In the genomic region with DNA sequence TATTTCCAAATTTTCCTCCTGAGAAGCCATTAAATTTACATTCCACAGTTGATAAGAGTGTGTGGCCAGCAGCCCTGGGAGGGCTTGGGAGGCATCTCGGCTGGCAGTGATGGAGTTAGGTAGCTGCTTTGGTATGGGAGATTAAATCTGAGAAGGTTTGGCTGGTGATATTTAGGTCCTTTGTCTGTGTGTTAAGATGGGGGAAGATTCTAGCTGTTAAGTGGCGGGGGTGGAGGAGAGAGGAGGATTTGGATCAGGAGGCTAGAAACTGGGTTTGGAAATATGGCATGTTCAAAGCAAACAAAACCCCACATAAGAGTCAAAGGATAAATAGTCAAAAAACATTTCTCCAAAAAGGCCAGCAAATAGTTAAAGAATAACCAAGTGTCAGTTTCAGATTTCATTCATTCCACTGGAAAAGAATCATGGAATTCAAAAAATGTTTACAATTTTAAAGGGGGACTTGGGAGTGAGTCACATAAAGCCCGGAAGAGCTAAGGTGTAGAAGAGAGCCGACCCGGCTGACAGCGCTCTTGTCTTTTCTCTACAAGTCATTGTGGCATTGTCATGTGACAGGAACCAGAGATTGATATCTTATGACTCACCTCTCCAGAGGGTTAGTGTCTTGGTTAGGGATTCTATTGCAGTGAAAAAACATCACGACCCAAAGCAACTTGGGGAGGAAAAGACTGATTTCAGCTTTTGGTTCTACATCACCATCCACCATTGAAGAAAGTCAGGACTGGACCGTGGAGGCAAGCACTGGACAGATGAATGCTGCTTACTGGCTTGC, we compare ENCODE assay signal across 13 mouse cellular contexts. TPM values are rescaled to one million over a fixed set of nuclear protein-coding genes. Genes with fewer than 3 reads are reported as not detected.
A peak's percentile ranks its signal among the peaks of the same experiment; 100 is the strongest.
DNase-seq lines count a peak whose midpoint lies in the region; ATAC-seq lines count a peak whose summit lies in the region.
"Had no signal": no experiment of that assay in that cellular context is flagged by ENCODE, and none has a peak within 500 bp of the region (broad histone marks: within the 10 kb centered on the region; RNA-seq: fewer than 3 reads in every experiment).

No protein-coding gene starts in this region.

- peaks cover 25% of the 10 kb centered on the region for H3K4me1 ChIP-seq in hindbrain, embryonic 10.5 days (replicated peaks)

- no peak overlapping the region for H3K27ac ChIP-seq in hindbrain, embryonic 10.5 days
- H3K27ac ChIP-seq: liver, embryonic 14.5 days; stomach, embryonic 15.5 days had no signal

- H3K27me3 ChIP-seq in hindbrain, embryonic 10.5 days (ENCODE audit: insufficient read depth, poor library complexity, severe bottlenecking), result no peaks in the 10 kb centered on the region
- H3K27me3 ChIP-seq: stomach, embryonic 15.5 days had no signal

- ATAC-seq in megakaryocyte, adult 5-6 weeks (ENCODE audit: poor library complexity, severe bottlenecking), result peak; percentile 92

- H3K4me3 ChIP-seq in hindbrain, embryonic 10.5 days, result no peak overlapping the region
- H3K4me3 ChIP-seq: erythroblast, embryonic 14.5 days; stomach, embryonic 15.5 days had no signal

- H3K36me3 ChIP-seq in hindbrain, embryonic 10.5 days, result no peaks in the 10 kb centered on the region
- H3K36me3 ChIP-seq: stomach, embryonic 15.5 days had no signal

- H3K9me3 ChIP-seq in hindbrain, embryonic 10.5 days, result no peaks in the 10 kb centered on the region
- H3K9me3 ChIP-seq: stomach, embryonic 15.5 days had no signal

- intact Hi-C loops in left cerebral cortex, postnatal 4 days (cut with DNase I), result no loop called here

- peak; percentile 22 for DNase-seq in kidney, adult 9 months
- DNase-seq in kidney, postnatal 14 days, result no peak
- DNase-seq in CD4-positive helper T cell, adult 2 months (ENCODE audit: low read depth, low spot score), result peak; percentile 82
- peak; percentile 43 for DNase-seq in R1 (ENCODE audit: low read depth, low spot score)
- no peak for DNase-seq in cerebellum, postnatal 36 days
- DNase-seq in left cerebral cortex, postnatal 4 days, result no peak
- no peak for DNase-seq in hindbrain, embryonic 10.5 days (ENCODE audit: low spot score)
- DNase-seq: heart, postnatal 14 days; thymus, postnatal 14 days had no signal

- 83% methylated on average over 8 of the region's 8 CpGs for WGBS in hindbrain, embryonic 10.5 days

RNA-seq across cellular contexts. Expression of a gene that starts 36.1 kb away (rescaled TPM):
- total RNA-seq in megakaryocyte, adult 5-6 weeks (2015), result 14.7 and 15.4 TPM in 2 replicates
- 6.5 and 6.9 TPM in 2 replicates for total RNA-seq in megakaryocyte, adult 5-6 weeks (2017)
- total RNA-seq in left cerebral cortex, postnatal 4 days (2021), result 10 to 100 TPM; 10.6 to 11.6 TPM
- 7.2 TPM in 2 replicates for polyA plus RNA-seq in hindbrain, embryonic 10.5 days (2016; fragmentation: Nextera tagmentation; extraction: Ambion mirVana)

Comparison
In these comparisons a context has a peak if more than half of its experiments do, and no peak if none do; other contexts are left out.
1. DNase-seq: peak in kidney, adult 9 months (single experiment), CD4-positive helper T cell, adult 2 months (single experiment) and R1 (single experiment); none in kidney, postnatal 14 days (single experiment), cerebellum, postnatal 36 days (0 of 2), left cerebral cortex, postnatal 4 days (single experiment) and hindbrain, embryonic 10.5 days (single experiment).